Mouse (Mus musculus): ENCODE data around the gene Gm8922. TPM values are rescaled to one million over a fixed set of nuclear protein-coding genes. Genes with fewer than 3 reads are reported as not detected.
"Not testable (repeated sequence)": the region's sequence is repeated elsewhere in the genome, so short reads cannot be mapped to it uniquely, and the experiment has no call there.

Gm8922 gene
- not detected for total RNA-seq (2018; cell fraction: chromatin; rRNA removed)
- total RNA-seq (2018; cell fraction: cytosol; rRNA removed): not detected
- total RNA-seq (2018; cell fraction: nucleus; rRNA removed): not detected
- not detected in 3 replicates for polyA plus RNA-seq (2018)

DNA sequence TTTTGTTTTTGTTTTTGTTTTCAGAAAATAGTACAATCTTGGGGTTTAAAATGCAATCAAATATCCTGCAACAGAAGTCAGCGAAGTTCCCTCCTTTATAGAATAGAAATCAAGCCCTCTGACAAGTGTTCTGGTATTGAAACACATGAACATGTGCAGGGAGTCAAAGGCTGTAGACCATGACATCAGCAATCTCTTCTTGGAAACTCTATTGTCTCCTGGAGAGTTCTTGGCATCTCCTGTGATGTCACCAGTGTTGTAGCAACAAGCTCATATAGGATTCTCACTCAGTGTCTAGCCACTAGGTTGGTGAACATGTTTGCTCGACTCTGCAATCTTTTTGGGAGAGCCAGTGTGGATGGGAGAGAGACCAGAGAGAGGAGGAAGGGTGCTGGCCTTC lies at the start of gene Gm8922:
Gene Gm8922 (plus strand): TSS at position 301 of the 400 bp plus-strand sequence.
- H3K4me3 ChIP-seq (ENCODE audit: inconsistent target); H3K79me2 ChIP-seq (ENCODE audit: inconsistent target); H3K27ac ChIP-seq; H3K36me3 ChIP-seq (ENCODE audit: inconsistent target): not testable (repeated sequence)
- no CpG with 5 or more reads among the region's 2 CpGs for WGBS (ENCODE audit: missing documents)

Other genes starting within 250 kb of the Gm8922 start
- not detected in 3 replicates for gene Gm8906, start 179.3 kb upstream of the Gm8922 start, polyA plus RNA-seq (2018)
- not detected in 3 replicates for gene Gm6460, start 87.0 kb upstream of the Gm8922 start, polyA plus RNA-seq (2018)
- gene Gm8926, start 88.6 kb downstream of the Gm8922 start, polyA plus RNA-seq (2018): not detected in 3 replicates
- gene Gm6465, start 163.6 kb downstream of the Gm8922 start, polyA plus RNA-seq (2018): not detected in 3 replicates
- not detected in 3 replicates for gene 4933402N22Rik, start 236.1 kb downstream of the Gm8922 start, polyA plus RNA-seq (2018)

Measured in macrophage (primary cell).